Mouse (Mus musculus): ENCODE measurements around the gene Clk2.
"Not testable (repeated sequence)": the region's sequence is repeated elsewhere in the genome, so short reads cannot be mapped to it uniquely, and the experiment has no call there.

Clk2 gene

GRCm38 (mm10) chr3:89188478-89188875, 23.9 kb downstream of the Clk2 start:
- DNase-seq (ENCODE audit: low read depth in 2 of 2, low spot score in 2 of 2) = peak in 1 of 2 experiments; percentile 33

- DNase-seq (ENCODE audit: low read depth in 2 of 2, low spot score in 2 of 2) = peak; percentile 47 to 68
Observed at GRCm38 (mm10) chr3:89190436-89190835, 25.8 kb downstream of the Clk2 start.

- no peak for DNase-seq (ENCODE audit: low read depth in 2 of 2, low spot score in 2 of 2)
Observed at GRCm38 (mm10) chr3:89193351-89193750, 28.8 kb downstream of the Clk2 start.

GRCm38 (mm10) chr3:89193853-89194252, 29.3 kb downstream of the Clk2 start:
- DNase-seq (ENCODE audit: low read depth in 2 of 2, low spot score in 2 of 2) = peak; percentile 53 to 77

GRCm38 (mm10) chr3:89195979-89196877, 31.6 kb downstream of the Clk2 start:
- DNase-seq (ENCODE audit: low read depth in 2 of 2, low spot score in 2 of 2) = peak; percentile 86

- no peak for DNase-seq (ENCODE audit: low read depth in 2 of 2, low spot score in 2 of 2)
Observed at GRCm38 (mm10) chr3:89199839-89200238, 35.2 kb downstream of the Clk2 start.

- DNase-seq (ENCODE audit: low read depth in 2 of 2, low spot score in 2 of 2) = peak; percentile 71 to 82
Observed at GRCm38 (mm10) chr3:89202253-89203141, 37.9 kb downstream of the Clk2 start, which contains the start of gene Gba. Gene Gba, plus strand, starts transcription at chr3:89202928.

- no peak for DNase-seq (ENCODE audit: low read depth in 2 of 2, low spot score in 2 of 2)
Observed at GRCm38 (mm10) chr3:89203142-89203514, 38.5 kb downstream of the Clk2 start.

- no peak for DNase-seq (ENCODE audit: low read depth in 2 of 2, low spot score in 2 of 2)
Observed at GRCm38 (mm10) chr3:89206079-89206478, 41.5 kb downstream of the Clk2 start.

- no peak for DNase-seq (ENCODE audit: low read depth in 2 of 2, low spot score in 2 of 2)
Observed at GRCm38 (mm10) chr3:89206695-89207094, 42.1 kb downstream of the Clk2 start.

- DNase-seq (ENCODE audit: low read depth in 2 of 2, low spot score in 2 of 2) = no peak
Observed at GRCm38 (mm10) chr3:89208075-89208657, 43.6 kb downstream of the Clk2 start.

- DNase-seq (ENCODE audit: low read depth in 2 of 2, low spot score in 2 of 2) = no peak
Observed at GRCm38 (mm10) chr3:89208736-89209135, 44.1 kb downstream of the Clk2 start.

GRCm38 (mm10) chr3:89209731-89210130, 45.1 kb downstream of the Clk2 start:
- DNase-seq (ENCODE audit: low read depth in 2 of 2, low spot score in 2 of 2) = no peak

GRCm38 (mm10) chr3:89210162-89210561, 45.6 kb downstream of the Clk2 start:
- no peak for DNase-seq (ENCODE audit: low read depth in 2 of 2, low spot score in 2 of 2)

GRCm38 (mm10) chr3:89210731-89211130, 46.1 kb downstream of the Clk2 start:
- DNase-seq (ENCODE audit: low read depth in 2 of 2, low spot score in 2 of 2) = no peak

GRCm38 (mm10) chr3:89213803-89214530, 49.4 kb downstream of the Clk2 start:
- peak; percentile 80 to 83 for DNase-seq (ENCODE audit: low read depth in 2 of 2, low spot score in 2 of 2)

- peak in 1 of 2 experiments; percentile 13 for DNase-seq (ENCODE audit: low read depth in 2 of 2, low spot score in 2 of 2)
Observed at GRCm38 (mm10) chr3:89214681-89215411, 50.3 kb downstream of the Clk2 start, which contains the start of gene Thbs3. Gene Thbs3, plus strand, starts transcription at chr3:89215180.

GRCm38 (mm10) chr3:89215853-89216252, 51.3 kb downstream of the Clk2 start:
- DNase-seq (ENCODE audit: low read depth in 2 of 2, low spot score in 2 of 2) = peak; percentile 78 to 87

- DNase-seq (ENCODE audit: low read depth in 2 of 2, low spot score in 2 of 2) = not testable (repeated sequence)
Observed at GRCm38 (mm10) chr3:89216407-89216806, 51.8 kb downstream of the Clk2 start.

- no peak for DNase-seq (ENCODE audit: low read depth in 2 of 2, low spot score in 2 of 2)
Observed at GRCm38 (mm10) chr3:89218271-89218670, 53.7 kb downstream of the Clk2 start.

Measured in CD8-positive naive resting alpha-beta T cell, adult 2 months (primary cell).